Mouse (Mus musculus): ENCODE data around the gene Vmn1r180. TPM values are rescaled to one million over a fixed set of nuclear protein-coding genes. Genes with fewer than 3 reads are reported as not detected.

Gene Vmn1r180
- polyA plus RNA-seq (2017; shearing (Covaris generic)) = not detected

DNA sequence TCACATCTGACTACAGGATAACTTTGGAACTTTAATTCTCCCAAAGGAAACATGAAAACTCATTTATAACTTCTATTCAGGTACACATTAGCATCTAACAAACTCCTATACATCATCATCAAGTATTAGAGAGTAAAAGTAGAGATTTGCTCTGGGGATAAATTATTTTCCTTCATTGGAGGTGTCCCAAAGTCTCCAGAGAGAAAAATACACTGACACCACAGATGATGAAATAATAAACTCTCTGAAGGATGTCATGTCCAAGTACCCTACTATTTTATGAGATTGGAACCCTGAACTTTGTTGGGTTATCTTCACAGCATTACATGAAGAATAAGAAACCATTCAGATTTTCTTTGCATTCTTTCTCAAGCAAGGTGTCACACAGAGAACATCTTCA, at the start of gene Vmn1r180:
Vmn1r180 (plus strand) TSS at position 301 of the 400 bp plus-strand sequence.

DNA sequence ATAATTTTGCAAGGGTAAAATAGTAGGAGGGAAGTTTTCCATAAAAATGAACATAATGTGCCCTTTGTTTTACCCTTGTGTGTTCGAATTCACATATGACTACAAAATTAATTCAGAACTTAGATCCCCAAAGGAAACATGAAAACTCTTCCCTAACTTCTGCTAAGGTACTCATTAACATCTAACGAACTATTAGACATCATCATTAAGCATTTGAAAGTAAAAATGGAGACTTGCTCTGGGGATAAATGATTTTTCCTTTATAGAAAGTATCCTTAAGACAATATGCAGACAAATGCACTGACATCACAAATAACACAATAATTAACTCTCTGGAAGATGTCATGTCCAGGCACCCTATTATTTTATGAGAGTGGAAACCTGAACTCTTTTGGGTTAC, 23.8 kb upstream of the Vmn1r180 start, which contains the start of gene Vmn1r179:
Vmn1r179 (plus strand) TSS at position 301 of the 400 bp plus-strand sequence.

DNA sequence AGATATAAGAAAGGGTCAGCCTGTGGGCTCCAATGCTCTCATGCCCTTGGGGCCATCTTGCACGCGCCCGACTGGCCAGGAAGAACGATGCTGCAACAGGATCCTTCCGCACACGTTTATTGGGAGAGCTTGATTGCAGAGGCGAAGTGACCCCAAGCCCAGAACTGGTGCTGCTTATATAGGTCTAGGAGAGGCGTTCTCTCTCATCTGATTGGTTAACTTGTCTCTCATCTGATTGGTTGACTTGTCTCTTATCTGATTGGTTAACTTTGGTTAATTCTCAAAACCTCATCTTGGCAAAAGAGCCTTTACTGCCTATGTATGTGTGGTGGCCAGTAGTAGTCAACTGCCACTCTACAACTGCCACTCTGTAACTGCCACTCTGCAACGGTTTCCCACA, 23.9 kb downstream of the Vmn1r180 start, which contains the start of gene Vmn1r181:
Vmn1r181 (plus strand) TSS at position 301 of the 400 bp plus-strand sequence.

DNA sequence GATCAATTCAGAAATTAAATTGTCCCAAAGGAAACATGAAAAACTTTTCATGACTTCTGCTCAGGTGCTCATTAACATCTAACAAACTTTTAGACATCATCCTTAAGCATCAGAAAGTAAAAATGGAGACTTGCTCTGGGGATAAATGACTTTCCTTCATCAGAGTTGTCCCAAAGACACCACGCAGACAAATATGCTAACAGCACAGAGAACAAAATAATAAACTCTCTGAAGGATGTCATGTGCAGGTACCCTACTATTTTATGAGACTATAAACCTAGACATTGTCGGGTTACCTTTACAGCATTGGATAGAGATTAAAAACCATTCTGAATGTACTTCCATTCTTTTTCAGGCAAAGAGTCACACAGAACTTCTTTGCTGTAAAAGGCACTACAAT, 51.0 kb downstream of the Vmn1r180 start, which contains the start of gene V1rd19:
V1rd19 (plus strand) TSS at position 301 of the 400 bp plus-strand sequence.

Other genes with a start within 250 kb of the Vmn1r180 start
- gene Vmn1r173, start 249.9 kb upstream of the Vmn1r180 start, polyA plus RNA-seq (2017; shearing (Covaris generic)) = 0.07 TPM
- not detected for gene Vmn1r174, start 198.4 kb upstream of the Vmn1r180 start, polyA plus RNA-seq (2017; shearing (Covaris generic))
- not detected for gene Vmn1r175, start 140.0 kb upstream of the Vmn1r180 start, polyA plus RNA-seq (2017; shearing (Covaris generic))
- not detected for gene Vmn1r176, start 113.3 kb upstream of the Vmn1r180 start, polyA plus RNA-seq (2017; shearing (Covaris generic))
- not detected for gene Vmn1r177, start 84.2 kb upstream of the Vmn1r180 start, polyA plus RNA-seq (2017; shearing (Covaris generic))
- gene Vmn1r178, start 58.6 kb upstream of the Vmn1r180 start, polyA plus RNA-seq (2017; shearing (Covaris generic)) = not detected
- gene Vmn1r179, start 23.7 kb upstream of the Vmn1r180 start, polyA plus RNA-seq (2017; shearing (Covaris generic)) = 0.22 TPM
- gene Vmn1r181, start 24.0 kb downstream of the Vmn1r180 start, polyA plus RNA-seq (2017; shearing (Covaris generic)) = not detected
- not detected for gene V1rd19, start 51.1 kb downstream of the Vmn1r180 start, polyA plus RNA-seq (2017; shearing (Covaris generic))
- gene Vmn1r183, start 102.6 kb downstream of the Vmn1r180 start, polyA plus RNA-seq (2017; shearing (Covaris generic)) = 0.07 TPM
- 27.9 TPM for gene Zfp180, start 131.3 kb downstream of the Vmn1r180 start, polyA plus RNA-seq (2017; shearing (Covaris generic))
- 1.1 TPM for gene Zfp112, start 161.7 kb downstream of the Vmn1r180 start, polyA plus RNA-seq (2017; shearing (Covaris generic))
- gene Zfp235, start 183.5 kb downstream of the Vmn1r180 start, polyA plus RNA-seq (2017; shearing (Covaris generic)) = 6.6 TPM
- gene Zfp114, start 224.4 kb downstream of the Vmn1r180 start, polyA plus RNA-seq (2017; shearing (Covaris generic)) = not detected

All from effector memory CD4-positive, alpha-beta T cell, adult 5 months (primary cell).